Mouse (Mus musculus) 416B (cell line): ENCODE data around the gene Mfn1.

Experiments used
- DNase-seq: peaks from one replicate; pipeline ENCODE4 v3.0.0; 2011; ENCODE audit warnings: low read depth

Gene Mfn1

DNA sequence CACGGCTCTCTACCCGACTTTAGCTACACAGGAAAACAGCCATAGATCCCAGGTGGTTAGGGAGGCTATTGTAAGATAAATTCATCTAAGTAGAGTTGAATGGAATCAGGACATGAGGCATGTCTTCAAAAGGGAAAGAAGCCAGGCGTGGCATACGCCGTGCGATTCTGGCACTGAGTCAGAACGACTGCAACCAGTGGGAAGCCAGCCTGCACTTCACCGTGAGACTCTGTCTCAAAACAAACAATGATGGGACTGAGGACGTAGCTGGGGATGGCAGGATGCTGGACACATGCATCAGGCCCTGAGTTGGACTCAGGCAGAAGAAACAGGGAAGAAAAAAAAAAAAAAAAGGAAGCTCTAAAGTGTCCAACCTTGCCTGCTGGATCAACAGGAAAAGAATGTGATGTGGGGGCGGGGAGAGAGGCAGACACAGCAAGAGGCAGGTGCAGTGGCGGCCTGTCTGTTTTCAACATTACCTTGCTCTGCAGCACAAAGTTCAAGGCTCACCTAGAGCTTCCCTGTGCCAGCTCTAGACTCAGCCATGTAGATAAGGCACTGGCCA, 82.4 kb downstream of the Mfn1 start:
- DNase-seq: no peak

DNA sequence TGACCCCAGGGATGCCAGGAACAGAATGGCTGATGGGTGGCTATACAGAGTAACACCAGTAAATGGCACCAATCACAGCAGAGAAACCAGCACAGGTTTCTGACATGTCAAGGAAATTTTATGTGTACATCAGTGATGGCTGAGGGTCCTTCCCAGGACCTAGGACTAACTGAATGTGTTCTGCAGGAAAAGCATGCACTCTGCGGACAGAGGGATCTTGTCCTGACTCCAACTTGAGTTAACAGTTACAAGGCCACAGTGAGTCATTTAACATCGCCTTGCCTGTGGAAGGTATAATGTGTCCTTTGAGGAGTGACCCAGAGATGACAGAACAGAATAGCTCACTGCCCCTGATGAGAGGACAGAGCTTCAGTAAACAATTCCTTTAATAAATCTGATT, 85.5 kb downstream of the Mfn1 start:
- no peak for DNase-seq

DNA sequence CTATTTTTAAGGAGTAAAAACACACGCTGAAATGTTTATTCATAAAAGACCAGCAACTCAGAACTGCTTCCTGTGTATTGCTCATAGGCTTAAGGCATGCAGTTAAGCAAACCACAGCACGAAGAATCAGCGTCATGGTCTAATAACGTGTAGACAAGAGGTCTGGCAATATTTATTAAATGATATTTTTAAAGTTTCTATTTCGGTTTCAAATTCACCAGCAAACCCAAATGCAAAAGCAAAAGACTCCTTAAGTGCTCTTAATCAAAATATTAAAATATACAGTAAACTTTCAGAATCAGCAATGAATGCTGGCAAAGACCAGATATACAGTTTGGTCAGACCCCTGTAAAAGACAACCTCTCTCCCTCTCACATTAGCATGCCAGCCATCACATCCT, 86.1 kb downstream of the Mfn1 start:
- DNase-seq: peak; percentile 48

DNA sequence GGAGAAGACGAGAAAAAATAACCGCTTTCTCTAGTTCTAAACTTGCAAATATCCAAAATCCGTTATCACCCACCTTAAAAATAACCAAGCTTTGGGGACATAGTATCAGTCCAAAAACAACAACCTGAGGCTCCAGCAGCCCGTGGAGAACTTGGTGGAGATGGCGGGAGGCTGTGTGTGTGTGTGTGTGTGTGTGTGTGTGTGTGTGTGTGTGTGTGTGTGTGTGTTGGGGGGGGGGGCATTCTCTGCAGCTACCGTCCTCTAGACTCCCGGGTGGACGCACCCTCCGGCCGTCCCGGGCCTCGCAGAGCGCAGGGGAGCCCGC, 86.7 kb downstream of the Mfn1 start:
- no peak for DNase-seq

DNA sequence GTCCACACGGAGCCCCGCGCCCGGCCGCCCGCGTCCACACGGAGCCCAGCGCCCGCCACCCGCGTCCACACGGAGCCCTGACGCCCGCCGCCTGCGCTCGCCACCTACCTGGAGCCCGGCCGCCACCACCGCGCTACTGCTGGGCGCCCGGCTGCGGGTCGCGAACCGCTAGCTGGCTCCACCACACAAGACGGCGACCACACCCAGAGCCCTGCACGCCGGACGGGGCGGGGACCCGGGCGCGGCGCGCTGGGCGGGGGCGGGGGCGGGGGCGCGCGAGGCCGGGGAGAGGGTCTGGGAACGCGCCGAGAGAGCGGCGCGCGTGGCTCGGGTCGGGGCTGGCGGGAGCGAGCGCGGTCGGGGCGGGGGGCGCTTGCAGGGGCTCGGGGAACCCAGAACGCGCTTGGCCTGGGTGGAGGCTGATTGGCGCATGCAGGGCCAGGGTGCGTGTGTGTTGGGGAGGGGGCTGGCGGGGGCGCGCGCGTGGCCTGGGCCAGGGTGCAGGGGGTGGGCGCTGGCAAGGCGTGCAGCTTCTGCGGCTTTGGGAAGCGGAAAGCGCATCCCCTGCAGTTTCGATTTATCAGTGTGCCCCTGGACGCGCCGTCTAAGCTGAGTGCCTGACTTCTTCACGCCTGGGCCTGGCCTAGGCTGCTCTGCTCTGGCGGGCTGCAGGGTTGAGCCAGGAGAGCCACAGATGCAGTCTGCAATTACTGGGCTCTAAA, 87.2 kb downstream of the Mfn1 start, which contains the start of gene Gnb4:
Gnb4 (minus strand) TSS at position 255 of the 722 bp plus-strand sequence.
- no peak for DNase-seq

DNA sequence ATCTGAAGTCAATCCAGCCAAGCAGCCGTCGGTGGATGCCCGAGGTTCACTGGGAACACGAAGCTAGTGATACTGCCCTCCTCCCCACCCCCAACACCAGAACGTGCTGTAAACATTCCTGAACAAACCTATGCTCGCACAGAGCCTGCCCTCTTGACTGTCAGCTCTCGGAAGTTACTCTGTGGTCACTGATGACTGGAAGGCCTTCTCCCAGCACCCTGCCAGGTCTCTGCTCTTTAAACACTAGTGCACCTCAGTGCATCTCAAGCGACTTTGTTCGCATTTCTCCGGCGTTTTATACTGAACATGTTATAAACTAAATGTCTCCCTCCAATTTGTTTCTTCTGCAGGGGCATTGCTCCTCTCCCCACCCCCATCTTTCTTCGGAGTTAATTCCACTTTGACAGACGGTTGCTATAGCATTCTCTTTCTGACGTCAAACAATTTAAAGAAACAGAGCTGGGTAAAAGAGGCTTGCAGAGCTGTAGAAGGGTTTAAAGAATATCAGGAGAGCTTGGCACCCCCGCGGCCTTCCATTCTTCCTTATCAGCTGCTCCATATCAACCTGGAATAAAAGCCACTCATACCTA, 87.9 kb downstream of the Mfn1 start:
- no peak for DNase-seq

DNA sequence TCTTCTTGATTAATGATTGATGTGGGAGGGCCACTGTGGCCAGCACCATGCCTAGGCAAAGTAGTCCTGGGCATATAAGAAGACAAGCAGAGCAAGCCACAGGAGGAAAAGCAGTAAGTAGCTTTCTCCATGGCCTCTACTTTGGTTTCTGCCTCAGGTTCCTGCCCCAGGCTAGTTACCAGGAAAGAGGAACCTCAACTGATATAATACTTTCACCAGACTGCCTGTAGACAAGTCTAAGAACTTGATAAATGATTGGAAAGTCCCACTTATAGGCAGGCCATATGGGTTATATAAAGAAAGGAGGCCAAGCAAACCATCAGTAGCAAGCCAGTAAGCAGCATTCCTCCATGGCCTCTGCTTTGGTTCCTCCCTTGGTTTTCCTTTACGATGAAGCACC, 92.4 kb downstream of the Mfn1 start:
- no peak for DNase-seq

DNA sequence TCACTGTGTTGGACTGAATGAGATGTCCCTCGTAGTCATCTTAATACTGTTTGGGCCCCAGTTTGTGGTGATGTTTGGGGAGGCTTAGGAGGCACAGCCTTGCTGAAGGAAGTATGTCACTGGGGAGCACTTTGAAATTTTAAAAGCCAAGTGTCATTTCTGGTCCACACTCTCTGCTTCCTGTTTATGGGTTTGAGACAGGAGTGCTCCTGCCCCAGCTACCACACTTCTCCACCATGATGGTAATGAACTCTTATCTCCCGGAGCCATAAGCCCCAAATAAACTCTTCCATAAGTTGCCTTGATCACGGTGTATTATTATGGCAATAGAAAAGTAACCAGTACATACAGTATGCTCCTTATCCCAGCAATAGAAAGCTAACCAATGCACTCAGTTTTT, 92.8 kb downstream of the Mfn1 start:
- no peak for DNase-seq

DNA sequence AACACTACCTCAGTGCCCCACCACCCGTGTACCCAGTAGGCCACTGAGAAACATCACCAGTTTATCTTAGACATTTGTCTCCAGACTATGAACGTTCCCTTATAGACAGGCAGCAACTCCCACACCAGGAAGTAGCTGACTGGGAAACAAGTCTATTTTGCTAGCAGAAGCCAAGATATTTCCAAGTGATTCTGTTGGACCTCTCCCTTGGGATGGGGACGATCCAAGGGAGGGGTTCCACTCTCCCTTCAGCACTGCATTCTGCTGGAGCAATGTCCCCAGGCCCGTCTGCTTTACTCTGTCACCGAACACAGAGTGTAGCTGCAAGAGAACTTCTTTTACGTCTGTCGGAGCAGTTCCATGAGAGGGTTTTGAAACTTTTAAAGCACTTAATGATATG, 98.9 kb downstream of the Mfn1 start:
- DNase-seq: no peak
